Mouse (Mus musculus): ENCODE measurements around the gene Poc5. TPM values are rescaled to one million over a fixed set of nuclear protein-coding genes. Genes with fewer than 3 reads are reported as not detected.

The Poc5 gene
- total RNA-seq (2021), result 10 to 100 TPM; 12.4 to 13.8 TPM
- long read RNA-seq, experiment 1, full-length matches to known transcripts, result 15 of 19 reads
- long read RNA-seq, experiment 1, partial matches to known transcripts, result 0 of 19 reads
- long read RNA-seq, experiment 1, other reads (novel, unspliced or antisense), result 4 of 19 reads
- long read RNA-seq, experiment 2, full-length matches to known transcripts, result 29 of 31 reads
- long read RNA-seq, experiment 2, partial matches to known transcripts, result 0 of 31 reads
- long read RNA-seq, experiment 2, other reads (novel, unspliced or antisense), result 2 of 31 reads

DNA sequence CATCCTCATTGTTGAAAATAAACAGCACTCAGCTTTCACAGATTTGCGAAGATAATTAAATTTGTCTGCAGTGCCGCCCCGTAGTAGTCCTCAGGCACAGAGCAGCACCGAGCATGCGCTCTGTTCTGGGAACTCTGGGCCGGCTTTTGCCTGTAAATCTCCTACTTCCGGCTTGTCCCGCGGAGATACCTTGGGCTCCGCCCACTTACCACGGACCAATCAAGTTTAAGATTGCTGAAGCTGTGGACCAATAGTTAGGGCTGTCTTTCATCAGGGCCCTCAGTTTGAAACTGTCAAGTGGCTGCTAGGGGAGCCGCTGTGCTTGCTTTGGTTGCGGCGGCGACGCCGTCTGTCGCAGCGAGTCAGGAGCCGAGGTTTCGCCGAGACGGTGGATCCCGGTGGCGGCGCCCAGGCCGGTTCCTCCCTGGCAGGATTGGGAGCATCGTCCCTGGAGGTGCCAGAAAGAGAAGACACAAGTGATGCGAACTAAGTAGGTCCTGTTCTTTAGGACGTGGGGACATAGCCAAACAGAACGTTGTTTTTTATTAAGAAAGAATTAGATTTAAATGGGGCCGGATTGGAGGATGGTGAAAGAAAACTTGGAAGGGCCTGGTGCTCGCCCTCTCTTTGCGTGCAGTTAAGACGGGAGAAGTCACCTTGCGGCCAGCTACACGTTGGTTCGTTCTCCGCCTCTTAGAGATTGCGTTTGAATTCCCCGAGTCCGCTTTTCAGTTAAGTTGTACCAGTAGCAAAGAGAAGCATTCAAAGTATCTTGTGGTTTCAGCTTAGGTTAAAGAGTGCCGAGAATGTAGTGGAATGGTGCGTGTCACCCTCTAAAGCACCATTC lies at the start of gene Poc5:
Poc5 (plus strand) TSS at position 253 of the 847 bp plus-strand sequence.
- DNase-seq, result peak; percentile 97 to 99
- intact Hi-C loops (cut with DNase I), result loop anchor here (2.0 kb wide), 1 partner anchor 17 kb away; no protein-coding TSS in a partner anchor

DNA sequence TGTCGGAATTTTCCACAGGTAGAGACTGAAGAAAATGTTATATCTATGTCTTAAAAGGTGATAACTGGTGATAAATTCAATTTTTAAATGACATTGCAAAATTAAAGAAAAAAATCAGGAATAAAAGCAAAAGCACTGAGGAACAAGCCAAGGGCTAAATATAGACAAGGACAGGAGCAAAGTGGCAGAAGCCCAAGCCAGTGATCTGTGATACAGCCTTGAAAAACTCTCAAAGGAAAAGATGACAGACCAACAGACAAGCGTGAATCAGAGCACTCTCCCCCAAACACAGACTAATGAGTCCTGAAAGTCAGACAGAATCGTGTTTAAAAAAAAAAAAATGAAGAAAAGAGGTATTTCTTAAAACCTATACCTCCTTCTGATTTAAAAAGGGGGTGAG lies 46.6 kb upstream of the Poc5 start:
- intact Hi-C loops (cut with DNase I), result no loop called here
- DNase-seq, result no peak

GRCm38 (mm10) chr13:96344778-96345177 lies 43.3 kb upstream of the Poc5 start:
- no peak for DNase-seq
- intact Hi-C loops (cut with DNase I), result no loop called here

DNA sequence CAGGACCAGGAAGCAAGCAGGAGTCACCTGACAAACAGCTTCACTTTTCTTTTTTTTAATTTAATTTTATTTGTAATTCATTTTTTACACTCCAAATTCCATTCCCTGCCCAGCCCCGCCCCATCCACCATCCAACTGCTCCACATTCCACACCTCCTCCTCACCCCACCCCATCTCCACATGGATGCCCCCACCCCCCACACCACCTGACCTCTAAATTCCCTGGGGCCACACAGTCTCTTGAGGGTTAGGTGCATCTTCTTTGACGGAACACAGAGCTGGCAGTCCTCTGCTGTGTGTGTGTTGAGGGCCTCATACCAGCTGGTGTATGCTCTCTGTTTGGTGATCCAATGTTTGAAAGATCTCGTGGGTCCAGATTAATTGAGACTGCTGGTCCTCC lies 41.5 kb upstream of the Poc5 start:
- intact Hi-C loops (cut with DNase I), result no loop called here

DNA sequence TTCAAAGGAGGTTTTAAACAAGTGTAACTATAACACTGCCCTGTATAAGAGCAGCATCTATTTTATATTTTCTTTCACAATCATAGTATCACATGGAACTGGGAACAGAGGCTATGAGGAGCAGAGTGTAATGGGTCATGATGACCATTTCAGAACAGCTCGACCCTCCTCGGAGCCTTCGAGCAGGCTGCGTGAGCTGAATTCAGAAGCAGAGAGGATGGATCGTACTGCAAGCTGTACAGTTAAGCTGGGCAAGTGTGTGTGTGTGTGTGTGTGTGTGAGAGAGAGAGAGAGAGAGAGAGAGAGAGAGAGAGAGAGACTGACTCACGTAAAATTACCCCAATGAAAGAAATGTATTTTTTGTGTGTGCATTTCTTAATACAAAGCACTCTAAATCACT lies 37.9 kb upstream of the Poc5 start:
- DNase-seq, result no peak
- intact Hi-C loops (cut with DNase I), result no loop called here

More for the DNA sequence above, 41.5 kb upstream of the Poc5 start:
- DNase-seq, result no peak

DNA sequence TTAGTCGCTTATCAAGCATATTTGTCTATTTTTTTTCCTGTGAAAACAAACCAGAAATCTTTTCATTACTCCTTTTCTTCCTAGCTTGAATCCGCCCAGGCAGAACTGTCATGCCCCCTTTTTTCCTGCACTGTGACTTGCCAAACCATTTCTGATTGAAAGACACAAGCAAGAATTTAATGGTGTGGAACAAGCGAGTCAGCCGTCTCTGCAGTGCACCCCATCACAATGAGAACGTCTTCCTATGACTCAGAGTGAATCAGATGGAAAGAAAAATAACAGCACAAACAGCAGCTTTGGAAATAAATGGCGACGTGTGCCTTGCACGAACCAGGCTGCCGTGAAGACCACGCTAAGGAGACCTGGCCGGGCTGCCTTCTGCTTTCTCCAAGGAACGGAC lies 36.8 kb upstream of the Poc5 start:
- no peak for DNase-seq
- intact Hi-C loops (cut with DNase I), result no loop called here

- DNase-seq, result peak in 1 of 2 experiments; percentile 17
- intact Hi-C loops (cut with DNase I), result loop anchor here (1.0 kb wide), 1 partner anchor 345 kb away; no protein-coding TSS in a partner anchor
These were observed 12.6 kb upstream of the Poc5 start for GRCm38 (mm10) chr13:96375519-96375918.

DNA sequence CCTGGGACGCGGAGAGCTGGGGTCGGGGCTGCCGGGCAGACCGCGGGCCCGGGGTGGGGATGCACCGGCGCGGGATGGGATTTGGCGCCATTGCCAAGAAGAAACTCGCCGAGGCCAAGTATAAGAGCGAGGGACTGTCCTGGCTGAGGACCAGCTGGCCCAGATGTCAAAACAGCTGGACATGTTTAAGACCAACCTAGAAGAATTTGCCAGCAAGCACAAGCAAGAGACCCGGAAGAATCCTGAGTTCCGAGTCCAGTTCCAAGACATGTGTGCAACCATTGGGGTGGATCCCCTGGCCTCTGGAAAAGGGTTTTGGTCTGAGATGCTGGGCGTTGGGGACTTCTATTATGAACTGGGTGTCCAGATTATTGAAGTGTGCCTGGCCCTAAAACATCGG lies 11.2 kb upstream of the Poc5 start:
- intact Hi-C loops (cut with DNase I), result no loop called here
- DNase-seq, result peak; percentile 34 to 43

DNA sequence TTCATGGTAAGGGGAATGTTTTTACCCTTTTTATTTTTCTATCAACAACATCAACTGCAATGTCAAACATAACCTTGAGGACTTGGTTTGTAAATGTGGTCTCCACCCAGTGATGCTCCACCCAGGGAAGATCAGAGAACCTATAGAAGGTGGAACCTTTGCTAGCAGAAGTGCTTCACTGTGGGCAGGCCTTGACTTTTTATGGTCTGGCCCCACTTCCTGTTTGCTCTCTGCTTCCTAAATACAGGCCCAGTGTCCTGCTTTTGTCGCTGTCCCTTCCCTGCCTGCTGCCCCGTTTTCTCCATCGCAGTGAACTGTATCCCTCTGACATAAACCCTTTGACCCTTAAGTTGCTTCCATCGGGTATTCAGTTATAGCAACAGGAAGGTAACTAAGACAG lies 10.2 kb upstream of the Poc5 start:
- intact Hi-C loops (cut with DNase I), result no loop called here
- no peak for DNase-seq

GRCm38 (mm10) chr13:96389301-96389700 lies 1.2 kb downstream of the Poc5 start:
- intact Hi-C loops (cut with DNase I), result loop anchor here (2.0 kb wide), 1 partner anchor 16 kb away; no protein-coding TSS in a partner anchor
- no peak for DNase-seq

- no peak for DNase-seq
- intact Hi-C loops (cut with DNase I), result no loop called here
These were observed 13.2 kb downstream of the Poc5 start for GRCm38 (mm10) chr13:96401251-96401650.

DNA sequence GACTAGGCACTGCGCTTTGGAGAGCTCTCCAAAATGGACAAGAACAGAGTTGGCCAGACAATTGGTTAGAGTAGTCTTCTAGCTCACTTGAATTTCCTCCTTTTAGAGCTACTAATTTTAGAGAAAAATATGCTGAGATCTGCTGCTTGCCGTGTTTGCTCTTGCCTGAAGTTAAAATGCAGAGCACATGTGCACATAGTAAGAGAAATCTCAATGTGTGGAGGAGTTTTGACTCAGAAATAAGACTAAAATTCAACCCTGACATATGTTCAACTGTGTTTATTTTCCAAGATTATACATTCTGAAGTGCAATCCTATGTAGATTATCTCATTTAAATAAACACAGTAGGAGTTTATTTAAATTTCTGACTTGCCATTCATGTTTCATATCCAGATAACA lies 17.4 kb downstream of the Poc5 start:
- intact Hi-C loops (cut with DNase I), result loop anchor here (2.0 kb wide), 1 partner anchor 17 kb away; the partner anchor contains the start of gene Poc5
- no peak for DNase-seq

DNA sequence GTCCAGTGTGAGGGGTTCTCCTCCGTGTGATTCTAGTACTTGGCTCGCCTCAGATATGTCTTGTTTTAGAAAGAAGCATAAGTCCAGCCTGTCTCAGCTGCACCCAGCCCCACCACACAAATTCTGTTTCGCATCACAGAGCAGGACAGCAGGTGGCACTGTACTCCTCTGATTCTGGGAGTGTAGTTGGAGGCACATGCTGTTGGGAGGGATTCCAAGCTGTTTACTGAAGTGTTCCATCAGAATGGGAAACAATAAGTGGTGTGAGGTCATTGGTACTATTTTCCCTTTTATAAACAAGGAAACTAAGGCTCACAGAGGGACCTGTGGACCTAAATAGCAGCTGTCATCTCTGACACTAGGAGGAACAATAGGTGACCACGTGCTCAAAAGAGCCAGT lies 18.9 kb downstream of the Poc5 start:
- intact Hi-C loops (cut with DNase I), result loop anchor here (1.0 kb wide), 1 partner anchor 186 kb away; no protein-coding TSS in a partner anchor
- DNase-seq, result peak; percentile 42 to 61

- no peak for DNase-seq
- intact Hi-C loops (cut with DNase I), result no loop called here
These were observed 20.7 kb downstream of the Poc5 start for GRCm38 (mm10) chr13:96408786-96409185.

- no peak for DNase-seq
- intact Hi-C loops (cut with DNase I), result no loop called here
These were observed 26.3 kb downstream of the Poc5 start for GRCm38 (mm10) chr13:96414384-96414783.

DNA sequence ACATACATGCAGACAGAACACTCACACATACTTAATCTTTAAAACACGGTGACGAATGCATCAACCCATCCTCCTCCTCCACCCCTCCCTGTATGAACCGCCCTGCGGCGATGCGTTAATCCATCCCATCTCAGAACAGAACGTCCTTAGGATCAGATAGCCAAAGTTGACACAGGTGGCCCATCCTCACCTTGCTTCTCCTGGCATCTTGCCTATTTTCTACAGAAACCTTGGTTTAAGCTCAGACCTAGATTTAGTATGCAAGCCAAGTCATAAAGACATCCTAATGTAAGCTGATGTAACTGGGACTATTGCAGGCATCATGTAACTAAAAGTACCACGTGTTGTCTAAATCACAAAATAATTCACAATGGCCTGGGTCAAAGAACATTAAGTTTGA lies 28.3 kb downstream of the Poc5 start:
- no peak for DNase-seq
- intact Hi-C loops (cut with DNase I), result no loop called here

GRCm38 (mm10) chr13:96417261-96417813 lies 29.2 kb downstream of the Poc5 start:
- intact Hi-C loops (cut with DNase I), result no loop called here
- DNase-seq, result no peak

- intact Hi-C loops (cut with DNase I), result no loop called here
- DNase-seq, result no peak
These were observed 30.4 kb downstream of the Poc5 start for GRCm38 (mm10) chr13:96418487-96418886.

DNA sequence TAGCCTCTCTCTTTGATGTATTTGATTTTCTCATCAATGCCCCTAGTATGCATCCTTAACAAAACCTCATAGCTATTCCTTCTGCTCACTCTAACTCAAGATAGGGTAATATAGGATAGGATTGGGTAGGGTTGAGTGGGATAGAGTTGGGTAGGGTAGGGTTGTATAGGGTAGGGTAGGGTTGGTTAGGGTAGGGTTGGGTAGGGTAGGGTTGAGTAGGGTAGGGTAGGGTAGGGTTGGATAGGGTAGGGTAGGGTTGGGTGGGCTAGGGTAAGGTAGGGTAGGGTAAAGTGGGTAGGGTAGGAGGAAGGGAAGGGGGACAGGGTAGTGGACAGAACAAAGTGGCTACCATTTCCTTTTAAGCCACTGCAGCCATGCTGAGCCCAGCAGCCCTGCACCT lies 33.1 kb downstream of the Poc5 start:
- DNase-seq, result no peak
- intact Hi-C loops (cut with DNase I), result no loop called here

GRCm38 (mm10) chr13:96424496-96425274 lies 36.6 kb downstream of the Poc5 start:
- intact Hi-C loops (cut with DNase I), result no loop called here
- DNase-seq, result no peak
